Mouse (Mus musculus) sigmoid colon, adult 10 weeks (tissue): ENCODE measurements around the gene Idi1. TPM values are rescaled to one million over a fixed set of nuclear protein-coding genes. Genes with fewer than 3 reads are reported as not detected.

ENCODE experiments used
- polyA plus RNA-seq: library from polyadenylated mRNA; stranded (reverse); fragments of 350-450 nt; fragmentation: Illumina TruSeq; extraction: RNeasy Lipid Tissue Mini Kit (QIAGEN cat#74804); gene quantifications from one replicate; pipeline ENCODE4 v1.2.3, GENCODE M21; 2014; ENCODE audit warnings: low read depth, low replicate concordance

The Idi1 gene
- polyA plus RNA-seq = 307 TPM

GRCm38 (mm10) chr13:8885445-8886184, at the start of gene Idi1:
Gene Idi1, plus strand, starts transcription at chr13:8885501.

DNA sequence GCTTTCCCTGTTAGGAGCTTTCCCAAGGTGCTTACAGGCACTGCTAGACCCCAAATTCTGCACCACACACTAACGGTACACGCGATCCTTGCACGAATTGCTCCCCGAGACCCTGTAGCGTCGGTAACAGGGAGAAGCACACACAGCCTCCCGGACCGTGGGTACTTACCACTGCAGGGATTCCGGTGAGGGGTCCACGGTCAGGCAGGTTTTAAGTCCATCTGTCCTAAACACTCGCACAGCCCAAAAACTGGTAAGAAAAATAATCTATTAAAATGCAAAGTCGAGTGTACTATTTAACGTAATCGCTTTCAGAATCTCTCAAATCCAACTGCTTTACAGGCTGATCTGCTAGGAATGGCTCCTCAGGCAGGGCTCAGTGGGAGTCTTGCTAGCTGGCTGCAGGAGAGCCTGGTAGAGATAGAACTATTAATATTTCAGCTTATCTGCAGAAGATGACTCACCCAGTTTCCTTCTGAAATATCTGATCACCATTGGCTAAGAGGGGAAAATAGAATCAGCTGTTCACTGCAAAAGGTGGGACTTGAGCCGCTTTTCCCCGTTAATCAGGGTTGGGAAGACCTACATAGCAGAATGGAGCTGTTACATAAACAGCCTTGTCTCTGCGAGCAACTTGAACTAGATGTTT, 13.9 kb upstream of the Idi1 start, which contains the start of gene Wdr37:
Gene Wdr37, minus strand, starts transcription at position 596 of the 649 bp plus-strand sequence.

Other genes starting within 250 kb of the Idi1 start
- 44.1 TPM for gene Wdr37, start 13.6 kb upstream of the Idi1 start, polyA plus RNA-seq
- not detected for gene Gm9745, start 62.7 kb downstream of the Idi1 start, polyA plus RNA-seq
- gene Idi2, start 67.4 kb downstream of the Idi1 start, polyA plus RNA-seq = not detected
- 60.5 TPM for gene Gtpbp4, start 110.6 kb downstream of the Idi1 start, polyA plus RNA-seq
- gene Larp4b, start 208.4 kb downstream of the Idi1 start, polyA plus RNA-seq = 109 TPM